In the genomic region with DNA sequence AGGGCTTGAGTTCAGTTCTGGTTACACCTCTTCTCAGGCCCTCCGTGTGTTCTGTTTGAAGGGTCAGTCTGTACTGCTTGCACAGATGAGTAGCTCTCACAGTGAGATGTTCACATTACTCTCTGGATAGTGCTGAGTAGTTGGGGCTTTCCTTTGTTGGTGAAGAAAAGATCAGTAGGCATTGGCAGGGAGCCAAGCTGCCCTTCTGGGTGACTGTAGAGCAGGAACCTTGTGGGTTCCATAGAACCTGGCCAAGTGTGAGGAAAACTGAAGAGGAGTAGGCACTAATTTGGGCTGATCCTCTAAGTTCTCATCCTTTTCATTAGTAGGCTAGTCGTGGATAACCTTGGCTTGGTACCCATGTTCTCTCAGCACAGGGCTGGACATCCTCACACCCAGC, we compare ENCODE assay signal across 11 mouse cellular contexts. TPM values are rescaled to one million over a fixed set of nuclear protein-coding genes. Genes with fewer than 3 reads are reported as not detected.
A peak's percentile ranks its signal among the peaks of the same experiment; 100 is the strongest.
DNase-seq lines count a peak whose midpoint lies in the region; ATAC-seq lines count a peak whose summit lies in the region.
"Had no signal": no experiment of that assay in that cellular context is flagged by ENCODE, and none has a peak within 500 bp of the region (broad histone marks: within the 10 kb centered on the region; RNA-seq: fewer than 3 reads in every experiment).

No protein-coding gene starts in this region.

- 0 out of 2 replicates have a peak overlapping the region, but pooled peaks have one; percentile 11 for H3K27ac ChIP-seq in forebrain, embryonic 10.5 days
- H3K27ac ChIP-seq in forebrain, embryonic 11.5 days (ENCODE audit: low read depth, low read length): no peak overlapping the region
- H3K27ac ChIP-seq in forebrain, embryonic 16.5 days (ENCODE audit: low read length): no peak overlapping the region

- H3K36me3 ChIP-seq in forebrain, embryonic 10.5 days (replicated peaks): peaks cover 8% of the 10 kb centered on the region
- H3K36me3 ChIP-seq in forebrain, embryonic 11.5 days (ENCODE audit: control insufficient read depth, insufficient read depth, low read length): no peaks in the 10 kb centered on the region
- H3K36me3 ChIP-seq in forebrain, embryonic 16.5 days (ENCODE audit: control insufficient read depth, insufficient read depth): no peaks in the 10 kb centered on the region

- no peak overlapping the region for H3K4me3 ChIP-seq in forebrain, embryonic 10.5 days
- H3K4me3 ChIP-seq in forebrain, embryonic 11.5 days (ENCODE audit: low read depth, low read length): no peak overlapping the region
- H3K4me3 ChIP-seq in forebrain, embryonic 16.5 days (replicated peaks; ENCODE audit: low read length): no peak overlapping the region

- H3K9me3 ChIP-seq in forebrain, embryonic 10.5 days: no peaks in the 10 kb centered on the region
- H3K9me3 ChIP-seq in forebrain, embryonic 11.5 days (ENCODE audit: control insufficient read depth, low read length): no peaks in the 10 kb centered on the region
- no peaks in the 10 kb centered on the region for H3K9me3 ChIP-seq in forebrain, embryonic 16.5 days (ENCODE audit: control insufficient read depth, low read length)
- H3K9me3 ChIP-seq: G1E had no signal

- ATAC-seq in forebrain, embryonic 11.5 days (replicated peaks; ENCODE audit: low FRiP score): no peak
- ATAC-seq in forebrain, embryonic 16.5 days: peak; percentile 24; the same call in 1 of the 2 replicates

- no peaks in the 10 kb centered on the region for H3K27me3 ChIP-seq in forebrain, embryonic 10.5 days (ENCODE audit: poor library complexity, severe bottlenecking)
- no peaks in the 10 kb centered on the region for H3K27me3 ChIP-seq in forebrain, embryonic 11.5 days (ENCODE audit: control insufficient read depth, insufficient read depth, low read length)
- no peaks in the 10 kb centered on the region for H3K27me3 ChIP-seq in forebrain, embryonic 16.5 days (replicated peaks; ENCODE audit: control insufficient read depth, insufficient read depth, low read length)

- no peak overlapping the region for H3K9ac ChIP-seq in forebrain, embryonic 11.5 days (ENCODE audit: low read length)
- H3K9ac ChIP-seq in forebrain, embryonic 16.5 days (replicated peaks; ENCODE audit: low read depth, low read length): no peak overlapping the region

- DNase-seq in forebrain, embryonic 10.5 days (ENCODE audit: extremely low spot score, low spot score): no peak
- DNase-seq in forebrain, embryonic 11.5 days (ENCODE audit: low spot score): no peak
- peak; percentile 23 to 77 for DNase-seq in kidney, postnatal 36 days
- DNase-seq in kidney, postnatal 14 days: no peak
- DNase-seq in CD4-positive, CD25-positive, alpha-beta regulatory T cell, adult 2 months (ENCODE audit: low read depth, low spot score): peak; percentile 51
- no peak for DNase-seq in embryo, embryonic 10.5 days (ENCODE audit: low spot score)
- no peak for DNase-seq in gastrocnemius, postnatal 14 days
- DNase-seq: midbrain, embryonic 14.5 days; right cerebral cortex, postnatal 25 days had no signal

- 91% methylated on average over 2 of the region's 2 CpGs for WGBS in forebrain, embryonic 10.5 days
- WGBS in forebrain, embryonic 11.5 days: 89% methylated on average over 2 of the region's 2 CpGs
- 55% methylated on average over 2 of the region's 2 CpGs for WGBS in forebrain, embryonic 16.5 days

- intact Hi-C loops in gastrocnemius, postnatal 14 days (cut with DNase I; ENCODE audit: low total_unique reads): no loop called here

- H3K4me2 ChIP-seq in forebrain, embryonic 11.5 days (ENCODE audit: low read depth, low read length, severe bottlenecking): no peak overlapping the region
- H3K4me2 ChIP-seq in forebrain, embryonic 16.5 days (ENCODE audit: low read length): no peak overlapping the region

- H3K4me1 ChIP-seq in forebrain, embryonic 10.5 days: peaks cover 24% of the 10 kb centered on the region
- 0 out of 2 replicates have a peak, but pooled peaks cover 2% of the 10 kb centered on the region for H3K4me1 ChIP-seq in forebrain, embryonic 11.5 days (replicated peaks; ENCODE audit: control insufficient read depth, insufficient read depth, low read length)
- H3K4me1 ChIP-seq in forebrain, embryonic 16.5 days (replicated peaks; ENCODE audit: control insufficient read depth, insufficient read depth, low read length): peaks cover 11% of the 10 kb centered on the region

RNA-seq across cellular contexts. Expression of gene Bicd2, which starts 21.4 kb away (rescaled TPM):
- 26.2 and 28.8 TPM in 2 replicates for polyA plus RNA-seq in forebrain, embryonic 10.5 days (2016; fragmentation: Nextera tagmentation; extraction: Ambion mirVana)
- 35.7 and 38.5 TPM in 2 replicates for polyA plus RNA-seq in forebrain, embryonic 11.5 days (2014; fragmentation: Nextera tagmentation; extraction: Ambion mirVana)
- polyA plus RNA-seq in forebrain, embryonic 16.5 days (2015; fragmentation: Nextera tagmentation; extraction: Ambion mirVana): 30.1 and 31.5 TPM in 2 replicates
- total RNA-seq in gastrocnemius, postnatal 14 days (2021): 10 to 100 TPM; 20.5 to 21.2 TPM

RNA-seq across cellular contexts. Expression of gene Fgd3, which starts 42.7 kb away (rescaled TPM):
- polyA plus RNA-seq in forebrain, embryonic 10.5 days (2016; fragmentation: Nextera tagmentation; extraction: Ambion mirVana): 0.90 and 1.1 TPM in 2 replicates
- polyA plus RNA-seq in forebrain, embryonic 11.5 days (2014; fragmentation: Nextera tagmentation; extraction: Ambion mirVana): 1.7 and 2.1 TPM in 2 replicates
- 3.1 and 4.2 TPM in 2 replicates for polyA plus RNA-seq in forebrain, embryonic 16.5 days (2015; fragmentation: Nextera tagmentation; extraction: Ambion mirVana)
- 1 to 10 TPM in 1 of 2 experiments, under 1 TPM in 1; 0.93 to 1.3 TPM for total RNA-seq in gastrocnemius, postnatal 14 days (2021)

RNA-seq across cellular contexts. Expression of gene Ippk, which starts 58.2 kb away (rescaled TPM):
- polyA plus RNA-seq in forebrain, embryonic 10.5 days (2016; fragmentation: Nextera tagmentation; extraction: Ambion mirVana): 18.7 and 20.4 TPM in 2 replicates
- polyA plus RNA-seq in forebrain, embryonic 11.5 days (2014; fragmentation: Nextera tagmentation; extraction: Ambion mirVana): 16.6 and 16.9 TPM in 2 replicates
- polyA plus RNA-seq in forebrain, embryonic 16.5 days (2015; fragmentation: Nextera tagmentation; extraction: Ambion mirVana): 16.9 and 17.3 TPM in 2 replicates
- total RNA-seq in gastrocnemius, postnatal 14 days (2021): 1 to 10 TPM; 5.1 to 6.6 TPM

Comparison
In these comparisons a context has a peak if more than half of its experiments do, and no peak if none do; other contexts are left out.
1. DNase-seq: peak in kidney, postnatal 36 days (2 of 2) and CD4-positive, CD25-positive, alpha-beta regulatory T cell, adult 2 months (single experiment); none in forebrain, embryonic 10.5 days (single experiment), forebrain, embryonic 11.5 days (single experiment), kidney, postnatal 14 days (single experiment), embryo, embryonic 10.5 days (single experiment) and gastrocnemius, postnatal 14 days (single experiment).